Mouse (Mus musculus) urinary bladder, postnatal 4 days (tissue): ENCODE measurements at regions not wholly inside any gene's neighbourhood (a gene's known extent, or its start where the extent isn't known, plus 50 kb on each side); places are given as distances from the start of the nearest gene placed in this dataset.
A peak's percentile ranks its signal among the peaks of the same experiment; 100 is the strongest.

Source experiments
- DNase-seq, 2 experiments: peaks; one replicate each; pipeline ENCODE4 v3.0.0; 2021 to 2022; ENCODE audit warnings: low spot score in 2 of 2

GRCm38 (mm10) chrX:32130254-32130653 lies 82.6 kb downstream of the Btbd35f22 start:
- DNase-seq = peak in 1 of 2 experiments; percentile 52

- peak in 1 of 2 experiments; percentile 59 for DNase-seq
These were observed 100.5 kb downstream of the Btbd35f22 start for GRCm38 (mm10) chrX:32148141-32148540.
